Mouse (Mus musculus): ENCODE data around the gene Syngr2.

GRCm38 (mm10) chr11:117816389-117816996 is 7.0 kb downstream of the Syngr2 start:
- no peak for TF ChIP-seq FLI1 (IDR thresholded peaks at IDR 0.05; ENCODE audit: low read length)
- no peak for TF ChIP-seq GATA1 (IDR thresholded peaks at IDR 0.05; ENCODE audit: borderline replicate concordance, low read length)
